16 mouse cellular contexts compared by ENCODE assay signal in the genomic region with DNA sequence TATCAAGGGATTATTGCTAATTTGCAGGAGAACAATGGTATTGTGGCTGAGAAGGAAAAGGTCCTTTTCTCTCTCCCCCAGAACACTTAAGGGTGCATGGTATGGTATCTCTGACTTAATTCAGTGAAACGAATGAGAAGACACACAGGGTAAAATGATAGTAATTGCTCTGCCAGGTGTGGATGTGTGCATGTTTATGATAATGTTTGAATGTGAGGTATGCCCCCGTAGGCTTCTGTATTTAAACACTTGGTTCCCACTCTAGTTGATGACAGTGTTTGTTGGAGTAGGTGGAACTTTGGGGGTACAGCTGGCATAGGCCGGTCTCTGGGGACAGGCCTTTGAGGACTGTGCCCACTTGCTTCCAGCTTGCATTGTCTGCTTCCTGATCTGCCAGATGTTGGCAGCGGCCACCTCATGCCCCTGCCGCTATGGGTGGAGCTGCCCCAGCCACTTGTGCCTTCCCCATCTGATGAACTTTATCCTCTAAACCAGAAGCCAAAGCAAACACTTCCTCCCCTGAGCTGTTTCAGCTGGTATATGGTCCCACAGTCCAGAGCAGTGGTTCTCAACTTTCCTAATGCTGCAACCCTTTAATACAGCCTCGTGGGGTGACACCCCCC. TPM values are rescaled to one million over a fixed set of nuclear protein-coding genes. Genes with fewer than 3 reads are reported as not detected.
DNase-seq lines count a peak whose midpoint lies in the region; ATAC-seq and TF ChIP-seq lines count a peak whose summit lies in the region.
"Had no signal": no experiment of that assay in that cellular context is flagged by ENCODE, and none has a peak within 500 bp of the region (broad histone marks: within the 10 kb centered on the region; RNA-seq: fewer than 3 reads in every experiment).

No protein-coding gene starts in this region.

- H3K27ac ChIP-seq in embryonic facial prominence, embryonic 14.5 days (replicated peaks; ENCODE audit: low read depth, low read length): no peak overlapping the region
- no peak overlapping the region for H3K27ac ChIP-seq in embryonic facial prominence, embryonic 10.5 days (replicated peaks)
- H3K27ac ChIP-seq in intestine, postnatal 0 days (ENCODE audit: low read depth, low read length): no peak overlapping the region
- no peak overlapping the region for H3K27ac ChIP-seq in stomach, postnatal 0 days (replicated peaks)
- no peak overlapping the region for H3K27ac ChIP-seq in hindbrain, embryonic 13.5 days
- H3K27ac ChIP-seq: heart, embryonic 15.5 days; liver, embryonic 14.5 days; midbrain, embryonic 10.5 days had no signal

- intact Hi-C loops in left cerebral cortex, postnatal 36 days (cut with DNase I): no loop called here

- no peaks in the 10 kb centered on the region for H3K4me1 ChIP-seq in embryonic facial prominence, embryonic 14.5 days (ENCODE audit: control insufficient read depth, insufficient read depth, low read length)
- H3K4me1 ChIP-seq in embryonic facial prominence, embryonic 10.5 days: 0 out of 2 replicates have a peak, but pooled peaks cover 4% of the 10 kb centered on the region
- 0 out of 2 replicates have a peak, but pooled peaks cover 8% of the 10 kb centered on the region for H3K4me1 ChIP-seq in intestine, postnatal 0 days (replicated peaks; ENCODE audit: control insufficient read depth, insufficient read depth, low read length)
- H3K4me1 ChIP-seq in stomach, postnatal 0 days (replicated peaks; ENCODE audit: control insufficient read depth, insufficient read depth): no peaks in the 10 kb centered on the region; the same call in 1 of the 2 replicates
- 0 out of 2 replicates have a peak, but pooled peaks cover 3% of the 10 kb centered on the region for H3K4me1 ChIP-seq in hindbrain, embryonic 13.5 days (replicated peaks)

- no peak for ATAC-seq in embryonic facial prominence, embryonic 14.5 days (ENCODE audit: low read depth)
- peak; percentile 75 for ATAC-seq in intestine, postnatal 0 days
- ATAC-seq in stomach, postnatal 0 days (ENCODE audit: low FRiP score, low TSS enrichment): peak; percentile 86
- ATAC-seq in hindbrain, embryonic 13.5 days (ENCODE audit: low FRiP score): no peak
- ATAC-seq: forebrain, embryonic 13.5 days; hindbrain, postnatal 0 days had no signal

- no peak for TF ChIP-seq EP300 in stomach, postnatal 0 days (optimal IDR thresholded peaks at IDR 0.05)

- no peaks in the 10 kb centered on the region for H3K9me3 ChIP-seq in embryonic facial prominence, embryonic 14.5 days (ENCODE audit: control insufficient read depth, low read length)
- H3K9me3 ChIP-seq in embryonic facial prominence, embryonic 10.5 days: no peaks in the 10 kb centered on the region
- no peaks in the 10 kb centered on the region for H3K9me3 ChIP-seq in intestine, postnatal 0 days (ENCODE audit: control insufficient read depth)
- no peaks in the 10 kb centered on the region for H3K9me3 ChIP-seq in stomach, postnatal 0 days (ENCODE audit: control insufficient read depth, low read length)
- no peaks in the 10 kb centered on the region for H3K9me3 ChIP-seq in hindbrain, embryonic 13.5 days
- H3K9me3 ChIP-seq: forebrain, embryonic 13.5 days; heart, embryonic 15.5 days; midbrain, embryonic 10.5 days had no signal

- no peaks in the 10 kb centered on the region for H3K36me3 ChIP-seq in embryonic facial prominence, embryonic 14.5 days (ENCODE audit: control insufficient read depth, insufficient read depth, low read length)
- H3K36me3 ChIP-seq in embryonic facial prominence, embryonic 10.5 days (replicated peaks): no peaks in the 10 kb centered on the region
- no peaks in the 10 kb centered on the region for H3K36me3 ChIP-seq in intestine, postnatal 0 days (ENCODE audit: control insufficient read depth, insufficient read depth)
- H3K36me3 ChIP-seq in stomach, postnatal 0 days (ENCODE audit: control insufficient read depth, insufficient read depth, low read length): no peaks in the 10 kb centered on the region
- H3K36me3 ChIP-seq in hindbrain, embryonic 13.5 days: no peaks in the 10 kb centered on the region
- H3K36me3 ChIP-seq: heart, embryonic 15.5 days; midbrain, embryonic 10.5 days had no signal

- WGBS in embryonic facial prominence, embryonic 14.5 days: 75% methylated on average over 6 of the region's 6 CpGs
- WGBS in embryonic facial prominence, embryonic 10.5 days: 78% methylated on average over 6 of the region's 6 CpGs
- 54% methylated on average over 6 of the region's 6 CpGs for WGBS in intestine, postnatal 0 days
- WGBS in stomach, postnatal 0 days: 62% methylated on average over 6 of the region's 6 CpGs
- WGBS in hindbrain, embryonic 13.5 days: 61% methylated on average over 6 of the region's 6 CpGs

- no peak overlapping the region for H3K4me2 ChIP-seq in embryonic facial prominence, embryonic 14.5 days (ENCODE audit: low read depth, low read length)
- H3K4me2 ChIP-seq in intestine, postnatal 0 days (replicated peaks; ENCODE audit: low read depth): no peak overlapping the region
- no peak overlapping the region for H3K4me2 ChIP-seq in stomach, postnatal 0 days (replicated peaks; ENCODE audit: low read depth)
- no peak overlapping the region for H3K4me2 ChIP-seq in hindbrain, embryonic 13.5 days
- H3K4me2 ChIP-seq: forebrain, embryonic 13.5 days; heart, embryonic 15.5 days had no signal

- DNase-seq in embryonic facial prominence, embryonic 14.5 days (ENCODE audit: low spot score): peak; percentile 20
- DNase-seq in embryonic facial prominence, embryonic 10.5 days (ENCODE audit: low spot score): no peak
- DNase-seq in 416B (ENCODE audit: low read depth): peak; percentile 63
- peak; percentile 65 for DNase-seq in stomach, postnatal 0 days (ENCODE audit: low spot score)
- no peak for DNase-seq in cerebellum, adult 11 months
- no peak for DNase-seq in left cerebral cortex, postnatal 36 days (ENCODE audit: low spot score in 2 of 2)
- DNase-seq: B cell, adult 2 months; cerebellum, adult 9-10 months had no signal

- H3K27me3 ChIP-seq in embryonic facial prominence, embryonic 14.5 days (replicated peaks; ENCODE audit: control insufficient read depth, insufficient read depth, low read length): no peaks in the 10 kb centered on the region
- H3K27me3 ChIP-seq in embryonic facial prominence, embryonic 10.5 days (replicated peaks; ENCODE audit: low read depth, poor library complexity, severe bottlenecking): peaks cover 4% of the 10 kb centered on the region; the same call in 1 of the 2 replicates
- H3K27me3 ChIP-seq in intestine, postnatal 0 days (replicated peaks; ENCODE audit: control insufficient read depth, insufficient read depth, low read length): no peaks in the 10 kb centered on the region
- no peaks in the 10 kb centered on the region for H3K27me3 ChIP-seq in stomach, postnatal 0 days (ENCODE audit: control insufficient read depth, insufficient read depth, low read length)
- no peaks in the 10 kb centered on the region for H3K27me3 ChIP-seq in hindbrain, embryonic 13.5 days
- H3K27me3 ChIP-seq: forebrain, embryonic 13.5 days; heart, embryonic 15.5 days had no signal

- no peak overlapping the region for H3K4me3 ChIP-seq in embryonic facial prominence, embryonic 14.5 days (ENCODE audit: low read depth, low read length)
- no peak overlapping the region for H3K4me3 ChIP-seq in embryonic facial prominence, embryonic 10.5 days
- H3K4me3 ChIP-seq in intestine, postnatal 0 days (ENCODE audit: low read depth, low read length): no peak overlapping the region
- no peak overlapping the region for H3K4me3 ChIP-seq in stomach, postnatal 0 days (ENCODE audit: low read depth, low read length)
- no peak overlapping the region for H3K4me3 ChIP-seq in hindbrain, embryonic 13.5 days
- H3K4me3 ChIP-seq: forebrain, embryonic 13.5 days; heart, embryonic 15.5 days; midbrain, embryonic 10.5 days; myocyte had no signal

- H3K9ac ChIP-seq in embryonic facial prominence, embryonic 14.5 days (ENCODE audit: low read depth, low read length): no peak overlapping the region
- no peak overlapping the region for H3K9ac ChIP-seq in intestine, postnatal 0 days (ENCODE audit: low read depth, low read length)
- no peak overlapping the region for H3K9ac ChIP-seq in stomach, postnatal 0 days (ENCODE audit: low read length)
- no peak overlapping the region for H3K9ac ChIP-seq in hindbrain, embryonic 13.5 days
- H3K9ac ChIP-seq: forebrain, embryonic 13.5 days; heart, embryonic 15.5 days; liver, embryonic 14.5 days had no signal

- TF ChIP-seq CTCF in intestine, postnatal 0 days (IDR thresholded peaks at IDR 0.05; ENCODE audit: low read depth): no peak
- no peak for TF ChIP-seq CTCF in stomach, postnatal 0 days (IDR thresholded peaks at IDR 0.05; ENCODE audit: low read depth)

RNA-seq across cellular contexts. Expression of gene Egln3, which starts 53.0 kb away (rescaled TPM):
- 12.0 and 16.5 TPM in 2 replicates for polyA plus RNA-seq in embryonic facial prominence, embryonic 14.5 days (2014; fragmentation: Nextera tagmentation; extraction: Ambion mirVana)
- polyA plus RNA-seq in embryonic facial prominence, embryonic 10.5 days (2016; fragmentation: Nextera tagmentation; extraction: Ambion mirVana): 4.7 and 5.5 TPM in 2 replicates
- polyA plus RNA-seq in intestine, postnatal 0 days (2015; fragmentation: Nextera tagmentation; extraction: Ambion mirVana): 39.2 and 41.9 TPM in 2 replicates
- 78.8 and 80.3 TPM in 2 replicates for polyA plus RNA-seq in stomach, postnatal 0 days (2015; fragmentation: Nextera tagmentation; extraction: Ambion mirVana)
- polyA plus RNA-seq in hindbrain, embryonic 13.5 days (2015; fragmentation: Nextera tagmentation; extraction: Ambion mirVana): 4.7 and 5.8 TPM in 2 replicates
- 1 to 10 TPM; 9.1 to 9.9 TPM for total RNA-seq in left cerebral cortex, postnatal 36 days (2021)

Comparison
In these comparisons a context has a peak if more than half of its experiments do, and no peak if none do; other contexts are left out.
1. DNase-seq: peak in embryonic facial prominence, embryonic 14.5 days (single experiment), 416B (single experiment) and stomach, postnatal 0 days (single experiment); none in embryonic facial prominence, embryonic 10.5 days (single experiment), cerebellum, adult 11 months (single experiment) and left cerebral cortex, postnatal 36 days (0 of 2).
2. ATAC-seq: peak in intestine, postnatal 0 days (single experiment) and stomach, postnatal 0 days (single experiment); none in embryonic facial prominence, embryonic 14.5 days (single experiment) and hindbrain, embryonic 13.5 days (single experiment).